ENCODE assay signal across 24 mouse cellular contexts in genomic region chr15:80483041-80483705, GRCm38 (mm10).
A peak's percentile ranks its signal among the peaks of the same experiment; 100 is the strongest.
DNase-seq lines count a peak whose midpoint lies in the region; ATAC-seq and TF ChIP-seq lines count a peak whose summit lies in the region.
"Had no signal": no experiment of that assay in that cellular context is flagged by ENCODE, and none has a peak within 500 bp of the region (broad histone marks: within the 10 kb centered on the region; RNA-seq: fewer than 3 reads in every experiment).

No protein-coding gene starts in this region.

- H3K9me3 ChIP-seq in forebrain, embryonic 12.5 days = no peaks in the 10 kb centered on the region
- H3K9me3 ChIP-seq in forebrain, embryonic 10.5 days = no peaks in the 10 kb centered on the region
- no peaks in the 10 kb centered on the region for H3K9me3 ChIP-seq in midbrain, embryonic 13.5 days
- H3K9me3 ChIP-seq in midbrain, embryonic 16.5 days (replicated peaks; ENCODE audit: control insufficient read depth, low read length, poor library complexity, severe bottlenecking) = no peaks in the 10 kb centered on the region
- no peaks in the 10 kb centered on the region for H3K9me3 ChIP-seq in forebrain, postnatal 0 days (ENCODE audit: low read length)
- H3K9me3 ChIP-seq: embryonic facial prominence, embryonic 13.5 days; G1E; lung, embryonic 15.5 days; midbrain, embryonic 12.5 days had no signal

- no peak overlapping the region for H3K4me2 ChIP-seq in forebrain, embryonic 12.5 days
- no peak overlapping the region for H3K4me2 ChIP-seq in midbrain, embryonic 13.5 days (replicated peaks)
- no peak overlapping the region for H3K4me2 ChIP-seq in midbrain, embryonic 16.5 days (ENCODE audit: low read length)
- no peak overlapping the region for H3K4me2 ChIP-seq in forebrain, postnatal 0 days (ENCODE audit: low read depth)
- H3K4me2 ChIP-seq: embryonic facial prominence, embryonic 13.5 days; heart, embryonic 11.5 days; lung, embryonic 15.5 days; midbrain, embryonic 12.5 days had no signal

- peaks cover 34% of the 10 kb centered on the region for H3K4me1 ChIP-seq in forebrain, embryonic 12.5 days
- H3K4me1 ChIP-seq in forebrain, embryonic 10.5 days = peaks cover 38% of the 10 kb centered on the region
- peaks cover 49% of the 10 kb centered on the region for H3K4me1 ChIP-seq in midbrain, embryonic 13.5 days (replicated peaks)
- peaks cover 17% of the 10 kb centered on the region for H3K4me1 ChIP-seq in midbrain, embryonic 16.5 days (ENCODE audit: control insufficient read depth, insufficient read depth, low read length)
- H3K4me1 ChIP-seq in forebrain, postnatal 0 days (ENCODE audit: insufficient read depth) = peaks cover 21% of the 10 kb centered on the region

- no peak overlapping the region for H3K4me3 ChIP-seq in forebrain, embryonic 12.5 days (replicated peaks)
- no peak overlapping the region for H3K4me3 ChIP-seq in forebrain, embryonic 10.5 days
- no peak overlapping the region for H3K4me3 ChIP-seq in midbrain, embryonic 13.5 days (replicated peaks)
- H3K4me3 ChIP-seq in midbrain, embryonic 16.5 days (ENCODE audit: low read depth, low read length) = no peak overlapping the region
- no peak overlapping the region for H3K4me3 ChIP-seq in forebrain, postnatal 0 days (ENCODE audit: low read depth, low read length)
- H3K4me3 ChIP-seq: embryonic facial prominence, embryonic 13.5 days; left cerebral cortex, adult 2 months; lung, embryonic 15.5 days; midbrain, embryonic 12.5 days had no signal

- H3K36me3 ChIP-seq in forebrain, embryonic 12.5 days (replicated peaks) = no peaks in the 10 kb centered on the region
- no peaks in the 10 kb centered on the region for H3K36me3 ChIP-seq in forebrain, embryonic 10.5 days (replicated peaks)
- H3K36me3 ChIP-seq in midbrain, embryonic 13.5 days = no peaks in the 10 kb centered on the region
- H3K36me3 ChIP-seq in midbrain, embryonic 16.5 days (ENCODE audit: control insufficient read depth, insufficient read depth, low read length) = no peaks in the 10 kb centered on the region
- no peaks in the 10 kb centered on the region for H3K36me3 ChIP-seq in forebrain, postnatal 0 days (ENCODE audit: insufficient read depth)
- H3K36me3 ChIP-seq: embryonic facial prominence, embryonic 13.5 days; G1E; lung, embryonic 15.5 days; midbrain, embryonic 12.5 days had no signal

- H3K27ac ChIP-seq in forebrain, embryonic 12.5 days = no peak overlapping the region
- H3K27ac ChIP-seq in forebrain, embryonic 10.5 days = no peak overlapping the region
- 0 out of 2 replicates have a peak overlapping the region, but pooled peaks have one; percentile 51 for H3K27ac ChIP-seq in midbrain, embryonic 13.5 days
- no peak overlapping the region for H3K27ac ChIP-seq in midbrain, embryonic 16.5 days (ENCODE audit: low read length)
- H3K27ac ChIP-seq in forebrain, postnatal 0 days (ENCODE audit: low read depth, low read length) = peak overlapping the region; percentile 50
- H3K27ac ChIP-seq: embryonic facial prominence, embryonic 13.5 days; left cerebral cortex, adult 2 months; liver, embryonic 14.5 days; lung, embryonic 15.5 days had no signal

- TF ChIP-seq POLR2A in brain, embryonic 14.5 days (IDR thresholded peaks at IDR 0.05; ENCODE audit: borderline replicate concordance, extremely low read depth, insufficient read depth, insufficient read length, poor library complexity, severe bottlenecking) = no peak

- TF ChIP-seq CTCF in brain, embryonic 14.5 days (IDR thresholded peaks at IDR 0.05; ENCODE audit: borderline replicate concordance, extremely low read depth, insufficient read depth, insufficient read length) = no peak
- TF ChIP-seq CTCF in forebrain, postnatal 0 days (IDR thresholded peaks at IDR 0.05; ENCODE audit: low read depth) = no peak

- no peak for DNase-seq in forebrain, embryonic 10.5 days (ENCODE audit: extremely low spot score, low spot score)
- DNase-seq in brain, embryonic 14.5 days (ENCODE audit: low read depth) = peak; percentile 88
- peak; percentile 51 for DNase-seq in forebrain, postnatal 0 days
- no peak for DNase-seq in adrenal gland, adult 18-20 months (ENCODE audit: low spot score in 2 of 2)
- DNase-seq: adrenal gland, postnatal 14 days; B cell, adult 2 months; cerebellum, adult 9-10 months; gastrocnemius, postnatal 10 days; kidney, adult 18-20 months; kidney, postnatal 4 days; thymus, adult 18-20 months; thymus, postnatal 4 days had no signal

- H3K27me3 ChIP-seq in forebrain, embryonic 12.5 days = no peaks in the 10 kb centered on the region
- H3K27me3 ChIP-seq in forebrain, embryonic 10.5 days (ENCODE audit: poor library complexity, severe bottlenecking) = no peaks in the 10 kb centered on the region
- no peaks in the 10 kb centered on the region for H3K27me3 ChIP-seq in midbrain, embryonic 13.5 days
- H3K27me3 ChIP-seq in midbrain, embryonic 16.5 days (ENCODE audit: control insufficient read depth, insufficient read depth, low read depth, low read length) = no peaks in the 10 kb centered on the region
- no peaks in the 10 kb centered on the region for H3K27me3 ChIP-seq in forebrain, postnatal 0 days (ENCODE audit: insufficient read depth, low read length)
- H3K27me3 ChIP-seq: CH12.LX; embryonic facial prominence, embryonic 13.5 days; lung, embryonic 15.5 days had no signal

- H3K9ac ChIP-seq in forebrain, embryonic 12.5 days = no peak overlapping the region
- H3K9ac ChIP-seq in midbrain, embryonic 13.5 days (replicated peaks) = no peak overlapping the region
- H3K9ac ChIP-seq in midbrain, embryonic 16.5 days (ENCODE audit: low read depth, low read length) = no peak overlapping the region
- H3K9ac ChIP-seq in forebrain, postnatal 0 days = no peak overlapping the region
- H3K9ac ChIP-seq: liver, embryonic 14.5 days; lung, embryonic 15.5 days; midbrain, embryonic 12.5 days had no signal

- 0 out of 2 replicates have a peak, but pooled peaks have one; percentile 46 for ATAC-seq in forebrain, embryonic 12.5 days (ENCODE audit: low FRiP score)
- ATAC-seq in midbrain, embryonic 13.5 days = no peak
- ATAC-seq in midbrain, embryonic 16.5 days = no peak
- ATAC-seq in forebrain, postnatal 0 days = peak; percentile 54; the same call in 1 of the 2 replicates
- ATAC-seq: activated CD4-positive, CD25-positive, alpha-beta regulatory T cell, adult 4 months had no signal

- 57% methylated on average over 9 of the region's 9 CpGs for WGBS in forebrain, embryonic 12.5 days
- WGBS in forebrain, embryonic 10.5 days = 71% methylated on average over 9 of the region's 9 CpGs
- WGBS in midbrain, embryonic 13.5 days = 69% methylated on average over 9 of the region's 9 CpGs
- WGBS in midbrain, embryonic 16.5 days = 56% methylated on average over 9 of the region's 9 CpGs
- WGBS in forebrain, postnatal 0 days = 29% methylated on average over 9 of the region's 9 CpGs

Comparison
In these comparisons a context has a peak if more than half of its experiments do, and no peak if none do; other contexts are left out.
1. H3K27ac ChIP-seq: peak in midbrain, embryonic 13.5 days (single experiment) and forebrain, postnatal 0 days (single experiment); none in forebrain, embryonic 12.5 days (single experiment), forebrain, embryonic 10.5 days (single experiment) and midbrain, embryonic 16.5 days (single experiment).
2. DNase-seq: peak in brain, embryonic 14.5 days (single experiment) and forebrain, postnatal 0 days (single experiment); none in forebrain, embryonic 10.5 days (single experiment) and adrenal gland, adult 18-20 months (0 of 2).
3. ATAC-seq: peak in forebrain, embryonic 12.5 days (single experiment) and forebrain, postnatal 0 days (single experiment); none in midbrain, embryonic 13.5 days (single experiment) and midbrain, embryonic 16.5 days (single experiment).